Mouse (Mus musculus): ENCODE results near the gene Sorcs2. TPM values are rescaled to one million over a fixed set of nuclear protein-coding genes. Genes with fewer than 3 reads are reported as not detected.
A peak's percentile ranks its signal among the peaks of the same experiment; 100 is the strongest.

Sorcs2 gene
- polyA plus RNA-seq, 1 experiment from 2014 or later, result 7.0 TPM

GRCm38 (mm10) chr5:36225855-36226254 is 172.1 kb downstream of the Sorcs2 start:
- Histone ChIP-seq H3K4me3 (no peak overlapping the region), H3K9me3 (no peaks in the 10 kb centered on the region), H3K4me1 (peaks cover 60% of the 10 kb centered on the region), H3K36me3 (replicated peaks) (no peaks in the 10 kb centered on the region), H3K27me3 (replicated peaks; ENCODE audit: low read depth, poor library complexity, severe bottlenecking) (no peaks in the 10 kb centered on the region), H3K27ac (replicated peaks) (no peak overlapping the region)
- WGBS, result 83% methylated on average over 7 of the region's 7 CpGs
- no peak for DNase-seq (ENCODE audit: low spot score)

DNA sequence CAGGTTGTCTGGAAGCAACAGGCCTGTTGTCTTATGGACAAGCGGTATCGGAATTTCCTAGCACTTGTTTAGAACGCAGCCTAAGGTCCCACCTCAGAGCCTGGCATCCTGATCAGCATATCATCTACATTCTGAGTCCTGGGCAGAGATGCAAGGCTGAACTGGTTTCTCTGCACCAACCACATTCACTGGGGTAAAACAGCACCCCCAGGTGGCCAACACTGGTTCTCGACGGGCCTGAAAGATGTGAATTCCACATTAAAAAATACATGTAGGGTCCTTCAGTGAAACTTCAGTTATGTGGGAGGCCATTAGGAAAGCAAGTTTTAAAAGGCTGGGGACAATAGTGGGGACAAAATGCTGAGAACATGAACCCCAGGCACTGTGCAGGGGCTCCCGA is 174.2 kb downstream of the Sorcs2 start:
- peak; percentile 62 for DNase-seq (ENCODE audit: low spot score)
- Histone ChIP-seq H3K9me3 (no peaks in the 10 kb centered on the region), H3K36me3 (replicated peaks) (no peaks in the 10 kb centered on the region), H3K4me3 (no peak overlapping the region), H3K27me3 (replicated peaks; ENCODE audit: low read depth, poor library complexity, severe bottlenecking) (no peaks in the 10 kb centered on the region), H3K4me1 (peaks cover 45% of the 10 kb centered on the region), H3K27ac (replicated peaks) (no peak overlapping the region)
- 64% methylated on average over 6 of the region's 6 CpGs for WGBS

DNA sequence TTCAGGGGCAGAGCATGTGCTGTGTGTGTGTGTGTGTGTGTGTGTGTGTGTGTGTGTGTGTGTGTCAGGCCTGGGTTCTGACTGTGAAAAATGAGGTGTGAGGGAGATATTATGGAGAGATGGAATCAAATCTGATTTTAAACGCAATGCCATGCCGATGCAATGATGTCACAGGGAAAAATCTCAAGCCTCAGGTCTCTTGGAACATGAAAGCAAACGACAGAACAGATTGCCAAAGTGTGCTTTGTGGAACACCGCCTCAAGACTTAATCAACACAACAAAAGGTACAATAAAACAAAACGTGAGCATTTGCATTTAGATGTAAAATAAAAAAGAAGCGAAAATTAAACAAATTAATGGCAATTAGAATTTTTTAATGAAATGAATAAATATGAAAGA is 177.3 kb downstream of the Sorcs2 start:
- Histone ChIP-seq H3K27me3 (replicated peaks; ENCODE audit: low read depth, poor library complexity, severe bottlenecking) (no peaks in the 10 kb centered on the region), H3K36me3 (replicated peaks) (no peaks in the 10 kb centered on the region), H3K27ac (replicated peaks) (no peak overlapping the region), H3K4me1 (peaks cover 27% of the 10 kb centered on the region), H3K9me3 (0 out of 2 replicates have a peak, but pooled peaks cover 6% of the 10 kb centered on the region), H3K4me3 (no peak overlapping the region)
- no peak for DNase-seq (ENCODE audit: low spot score)
- 70% methylated on average over 6 of the region's 6 CpGs for WGBS

DNA sequence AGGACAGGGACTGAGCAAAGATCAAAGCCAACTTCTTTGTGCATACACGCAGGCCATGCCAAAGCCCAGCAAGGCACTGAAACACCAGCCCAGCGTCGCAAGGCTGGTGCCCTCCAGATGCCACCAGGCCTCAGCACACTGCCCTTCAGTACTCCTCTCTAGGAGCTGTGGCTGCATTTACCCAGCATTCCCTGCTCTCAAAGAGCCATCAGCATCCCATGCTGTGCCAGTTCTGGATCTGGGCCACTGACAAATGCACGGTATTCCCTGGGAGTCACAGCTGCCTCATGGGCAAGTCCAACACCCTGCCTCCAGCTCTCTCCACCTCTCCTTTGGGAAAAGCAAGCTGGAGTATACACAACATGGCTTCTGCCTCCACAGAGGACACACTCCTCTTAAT is 177.8 kb downstream of the Sorcs2 start:
- H3K4me1 ChIP-seq, result peaks cover 27% of the 10 kb centered on the region
- DNase-seq (ENCODE audit: low spot score), result no peak
- H3K9me3 ChIP-seq, result 0 out of 2 replicates have a peak, but pooled peaks cover 6% of the 10 kb centered on the region
- H3K36me3 ChIP-seq (replicated peaks), result no peaks in the 10 kb centered on the region
- WGBS, result 87% methylated on average over 4 of the region's 4 CpGs
- no peaks in the 10 kb centered on the region for H3K27me3 ChIP-seq (replicated peaks; ENCODE audit: low read depth, poor library complexity, severe bottlenecking)
- H3K4me3 ChIP-seq, result no peak overlapping the region
- 0 out of 2 replicates have a peak overlapping the region, but pooled peaks have one; percentile 36 for H3K27ac ChIP-seq (replicated peaks)

DNA sequence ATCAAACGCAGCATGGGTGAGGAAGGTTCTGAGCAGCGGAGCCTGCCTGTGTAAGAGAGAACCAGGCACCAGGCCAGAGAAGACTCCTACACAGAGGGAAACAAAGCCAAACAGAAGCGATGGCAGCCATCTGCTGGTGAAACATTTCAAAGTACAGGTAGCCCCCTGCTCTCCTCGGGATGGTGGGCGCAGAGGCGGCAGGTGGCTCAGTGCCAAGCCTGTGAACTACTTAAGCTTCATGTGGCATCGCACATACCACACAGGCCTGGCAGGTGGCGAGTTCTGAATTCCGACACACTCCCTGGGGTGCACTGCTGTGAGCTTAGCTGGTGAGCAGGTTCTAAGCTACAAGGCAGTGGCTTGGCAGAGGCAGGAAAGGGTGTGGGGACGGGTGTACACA is 184.6 kb downstream of the Sorcs2 start:
- Histone ChIP-seq H3K27me3 (replicated peaks; ENCODE audit: low read depth, poor library complexity, severe bottlenecking) (no peaks in the 10 kb centered on the region), H3K4me1 (no peaks in the 10 kb centered on the region), H3K4me3 (no peak overlapping the region), H3K36me3 (replicated peaks) (no peaks in the 10 kb centered on the region), H3K9me3 (peaks cover 15% of the 10 kb centered on the region; the same call in 1 of the 2 replicates), H3K27ac (replicated peaks) (no peak overlapping the region)
- no peak for DNase-seq (ENCODE audit: low spot score)
- 89% methylated on average over 10 of the region's 10 CpGs for WGBS

DNA sequence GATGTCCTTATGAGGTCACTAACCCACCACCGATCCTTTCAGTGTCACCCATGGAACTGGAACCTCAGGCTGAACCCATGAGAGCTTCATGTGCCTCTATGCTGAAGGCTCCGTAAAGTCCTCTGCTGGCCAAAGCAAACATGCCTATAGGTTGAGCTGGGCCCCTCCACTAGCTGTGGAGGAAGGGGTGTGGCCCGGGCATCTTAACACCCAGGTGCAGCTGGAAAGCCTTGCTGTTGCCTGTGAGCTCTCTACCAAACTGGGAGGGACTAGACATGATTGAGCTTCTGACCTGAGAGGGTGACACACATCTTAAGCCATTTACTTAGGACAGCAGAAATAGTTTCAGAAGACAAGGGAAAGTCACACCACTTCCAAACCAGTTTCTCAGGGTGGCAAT is 189.1 kb downstream of the Sorcs2 start:
- H3K27me3 ChIP-seq (replicated peaks; ENCODE audit: low read depth, poor library complexity, severe bottlenecking), result no peaks in the 10 kb centered on the region
- no peak overlapping the region for H3K4me3 ChIP-seq
- 0 out of 2 replicates have a peak, but pooled peaks cover under 1% of the 10 kb centered on the region for H3K4me1 ChIP-seq
- H3K27ac ChIP-seq (replicated peaks), result no peak overlapping the region
- WGBS, result 90% methylated on average over 3 of the region's 3 CpGs
- no peak for DNase-seq (ENCODE audit: low spot score)
- H3K9me3 ChIP-seq, result 0 out of 2 replicates have a peak, but pooled peaks cover 1% of the 10 kb centered on the region
- no peaks in the 10 kb centered on the region for H3K36me3 ChIP-seq (replicated peaks)

GRCm38 (mm10) chr5:36205397-36205796 is 192.5 kb downstream of the Sorcs2 start:
- no peak for DNase-seq (ENCODE audit: low spot score)
- H3K36me3 ChIP-seq (replicated peaks), result no peaks in the 10 kb centered on the region
- H3K4me1 ChIP-seq, result 0 out of 2 replicates have a peak, but pooled peaks cover 4% of the 10 kb centered on the region
- no peaks in the 10 kb centered on the region for H3K27me3 ChIP-seq (replicated peaks; ENCODE audit: low read depth, poor library complexity, severe bottlenecking)
- H3K27ac ChIP-seq (replicated peaks), result no peak overlapping the region
- H3K9me3 ChIP-seq, result no peaks in the 10 kb centered on the region
- WGBS, result 93% methylated on average over 11 of the region's 11 CpGs
- no peak overlapping the region for H3K4me3 ChIP-seq

GRCm38 (mm10) chr5:36203916-36204315 is 194.0 kb downstream of the Sorcs2 start, which contains the start of gene Psapl1:
TSS of gene Psapl1 (plus strand) at chr5:36204021.
- H3K9me3 ChIP-seq, result no peaks in the 10 kb centered on the region
- no peak within 1 kb of the TSS for H3K4me3 ChIP-seq
- 90% methylated on average over 10 of the region's 10 CpGs for WGBS
- no peaks in the 10 kb centered on the region for H3K27me3 ChIP-seq (replicated peaks; ENCODE audit: low read depth, poor library complexity, severe bottlenecking)
- H3K4me1 ChIP-seq, result 0 out of 2 replicates have a peak, but pooled peaks cover 4% of the 10 kb centered on the region
- DNase-seq (ENCODE audit: low spot score), result no peak
- H3K27ac ChIP-seq (replicated peaks), result no peak within 1 kb of the TSS
- no peaks in the 10 kb centered on the region for H3K36me3 ChIP-seq (replicated peaks)

GRCm38 (mm10) chr5:36203421-36203820 is 194.5 kb downstream of the Sorcs2 start:
- Histone ChIP-seq H3K36me3 (replicated peaks) (no peaks in the 10 kb centered on the region), H3K4me3 (no peak overlapping the region), H3K4me1 (0 out of 2 replicates have a peak, but pooled peaks cover 4% of the 10 kb centered on the region), H3K27ac (replicated peaks) (no peak overlapping the region), H3K9me3 (no peaks in the 10 kb centered on the region), H3K27me3 (replicated peaks; ENCODE audit: low read depth, poor library complexity, severe bottlenecking) (no peaks in the 10 kb centered on the region)
- no peak for DNase-seq (ENCODE audit: low spot score)
- WGBS, result 87% methylated on average over 5 of the region's 5 CpGs

GRCm38 (mm10) chr5:36202781-36203180 is 195.2 kb downstream of the Sorcs2 start:
- WGBS, result 79% methylated on average over 5 of the region's 5 CpGs
- no peak overlapping the region for H3K27ac ChIP-seq (replicated peaks)
- no peaks in the 10 kb centered on the region for H3K36me3 ChIP-seq (replicated peaks)
- H3K27me3 ChIP-seq (replicated peaks; ENCODE audit: low read depth, poor library complexity, severe bottlenecking), result no peaks in the 10 kb centered on the region
- DNase-seq (ENCODE audit: low spot score), result no peak
- no peaks in the 10 kb centered on the region for H3K9me3 ChIP-seq
- 0 out of 2 replicates have a peak, but pooled peaks cover 4% of the 10 kb centered on the region for H3K4me1 ChIP-seq
- no peak overlapping the region for H3K4me3 ChIP-seq

DNA sequence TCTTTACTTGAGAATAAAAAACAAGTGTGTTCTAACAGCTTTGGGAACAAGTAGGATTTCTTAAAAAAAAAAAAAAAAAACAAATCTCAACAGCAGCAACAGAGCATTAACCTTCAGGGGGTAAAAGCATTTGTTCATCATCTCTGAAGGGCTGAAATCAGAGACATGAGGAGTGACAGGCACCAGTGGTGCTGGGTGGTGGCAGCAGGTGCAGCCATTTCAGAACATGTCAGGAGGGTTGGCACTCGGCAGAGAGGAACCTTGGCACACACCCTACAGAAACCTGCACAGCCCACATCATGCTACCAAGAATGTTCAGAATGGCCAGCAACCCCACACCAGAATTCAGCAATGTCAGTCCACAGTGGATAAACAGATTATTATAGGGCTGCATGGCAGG is 198.4 kb downstream of the Sorcs2 start:
- Histone ChIP-seq H3K4me3 (no peak overlapping the region), H3K4me1 (peaks cover 15% of the 10 kb centered on the region), H3K27ac (replicated peaks) (no peak overlapping the region), H3K36me3 (replicated peaks) (no peaks in the 10 kb centered on the region), H3K27me3 (replicated peaks; ENCODE audit: low read depth, poor library complexity, severe bottlenecking) (no peaks in the 10 kb centered on the region), H3K9me3 (no peaks in the 10 kb centered on the region)
- WGBS, result 88% methylated on average over 1 of the region's 1 CpGs
- no peak for DNase-seq (ENCODE audit: low spot score)

DNA sequence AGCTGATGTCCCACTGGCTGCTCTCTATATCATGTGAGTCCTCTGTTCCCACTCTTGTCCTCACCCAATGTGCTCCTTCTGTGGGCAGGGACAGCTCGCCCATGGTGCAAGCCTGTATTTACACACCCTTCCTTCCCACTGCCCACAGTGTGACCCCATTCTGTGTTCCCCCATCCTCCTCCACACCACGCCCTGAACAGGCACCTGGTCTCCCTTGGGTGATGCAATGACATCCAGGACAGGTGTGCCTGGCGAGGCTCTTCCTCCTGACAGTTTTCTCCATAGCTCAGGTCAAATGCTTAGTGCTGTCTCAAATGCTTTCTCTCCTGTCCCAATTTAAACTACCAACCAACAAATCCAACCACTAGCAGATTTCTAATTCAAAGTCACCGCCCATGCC is 202.5 kb downstream of the Sorcs2 start:
- 82% methylated on average over 4 of the region's 4 CpGs for WGBS

GRCm38 (mm10) chr5:36194631-36195030 is 203.3 kb downstream of the Sorcs2 start:
- DNase-seq (ENCODE audit: low spot score), result no peak
- Histone ChIP-seq H3K27ac (replicated peaks) (peak overlapping the region; percentile 76), H3K9me3 (no peaks in the 10 kb centered on the region), H3K4me1 (peaks cover 20% of the 10 kb centered on the region), H3K4me3 (no peak overlapping the region), H3K36me3 (replicated peaks) (no peaks in the 10 kb centered on the region), H3K27me3 (replicated peaks; ENCODE audit: low read depth, poor library complexity, severe bottlenecking) (no peaks in the 10 kb centered on the region)
- 49% methylated on average over 4 of the region's 4 CpGs for WGBS

More for the DNA sequence above, 202.5 kb downstream of the Sorcs2 start:
- peak overlapping the region; percentile 76; the same call in 1 of the 2 replicates for H3K27ac ChIP-seq (replicated peaks)
- no peaks in the 10 kb centered on the region for H3K36me3 ChIP-seq (replicated peaks)
- peaks cover 20% of the 10 kb centered on the region for H3K4me1 ChIP-seq
- no peak overlapping the region for H3K4me3 ChIP-seq
- H3K9me3 ChIP-seq, result no peaks in the 10 kb centered on the region
- no peaks in the 10 kb centered on the region for H3K27me3 ChIP-seq (replicated peaks; ENCODE audit: low read depth, poor library complexity, severe bottlenecking)
- no peak for DNase-seq (ENCODE audit: low spot score)

All from embryonic facial prominence, embryonic 10.5 days (tissue).